Mouse (Mus musculus): ENCODE data around the gene Gm13124. TPM values are rescaled to one million over a fixed set of nuclear protein-coding genes. Genes with fewer than 3 reads are reported as not detected.
"Not testable (repeated sequence)": the region's sequence is repeated elsewhere in the genome, so short reads cannot be mapped to it uniquely, and the experiment has no call there.

Gm13124 gene
- not detected in 2 replicates for total RNA-seq (2014; fragmentation: Nextera tagmentation)
- total RNA-seq (2017): 0.16 TPM in 1 of 2 replicates, not detected in the other
- polyA plus RNA-seq (2012): not detected in 2 replicates

DNA sequence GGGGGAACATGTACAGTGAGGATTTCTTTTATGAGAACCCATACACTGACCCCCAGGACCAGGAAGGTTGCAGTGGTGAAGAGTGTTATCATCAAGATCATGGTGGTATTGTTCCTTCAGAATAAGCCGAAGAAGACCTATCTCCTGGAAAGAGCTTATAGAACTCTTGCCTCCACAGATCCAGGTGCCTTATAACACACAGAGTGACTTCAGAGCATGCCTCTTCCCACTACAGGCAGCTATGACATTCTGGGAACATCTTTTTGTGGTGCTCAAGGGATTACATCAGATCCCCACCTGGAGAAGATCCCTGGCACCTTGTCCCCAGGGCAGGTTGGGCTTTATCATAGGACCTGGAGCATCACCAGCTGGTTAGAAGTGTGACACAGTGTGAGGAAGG lies at the start of gene Gm13124:
Gene Gm13124, minus strand, starts transcription at position 101 of the 400 bp plus-strand sequence.
- Histone ChIP-seq H3K4me3 (ENCODE audit: low read depth, low read length) (no peak within 1 kb of the TSS), H3K9me3 (replicated peaks) (peaks cover 8% of the 10 kb centered on the region), H3K4me1 (ENCODE audit: insufficient read depth, low read depth, low read length) (no peaks in the 10 kb centered on the region), H3K27me3 (ENCODE audit: insufficient read depth, low read length) (no peaks in the 10 kb centered on the region), H3K36me3 (replicated peaks) (no peaks in the 10 kb centered on the region)
- ATAC-seq (ENCODE audit: extremely low read depth, insufficient number of reproducible peaks, low FRiP score, poor library complexity, severe bottlenecking): no peak
- TF ChIP-seq GATA2 (IDR thresholded peaks at IDR 0.05; ENCODE audit: borderline replicate concordance, low read depth, low read length) (no peak), CTCF (IDR thresholded peaks at IDR 0.05; ENCODE audit: low read depth, low read length) (no peak), GATA1 (IDR thresholded peaks at IDR 0.05; ENCODE audit: borderline replicate concordance, low read length) (no peak), TAL1 (conservative IDR thresholded peaks at IDR 0.05; ENCODE audit: low read depth, low read length) (no peak), POLR2AphosphoS5 (IDR thresholded peaks at IDR 0.05; ENCODE audit: insufficient replicate concordance, low read depth, low read length) (no peak)
- no peak for DNase-seq (ENCODE audit: low spot score)

DNA sequence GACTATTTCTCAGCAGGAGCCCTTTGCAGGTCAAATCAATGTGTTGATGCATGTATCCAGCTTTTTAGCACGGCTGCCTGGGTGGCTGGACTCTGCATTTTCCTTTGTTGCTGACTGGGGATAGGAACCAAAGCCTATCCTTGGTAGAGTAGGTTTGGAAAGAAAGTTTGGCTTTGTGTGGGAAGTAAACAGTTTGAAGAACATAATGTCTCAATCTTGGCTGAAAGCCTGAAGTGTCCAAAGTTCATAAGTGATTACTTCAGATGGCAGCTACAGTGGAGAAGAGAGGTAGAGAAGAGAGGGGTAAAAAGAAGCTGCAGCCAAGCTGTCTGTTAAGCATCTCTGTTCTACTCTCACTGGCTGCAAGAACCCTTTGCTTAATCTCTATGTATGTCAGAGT lies 49.7 kb upstream of the Gm13124 start:
- H3K4me1 ChIP-seq (ENCODE audit: insufficient read depth, low read depth, low read length): no peaks in the 10 kb centered on the region
- no peak for TF ChIP-seq GATA2 (IDR thresholded peaks at IDR 0.05; ENCODE audit: borderline replicate concordance, low read depth, low read length)
- no peak for TF ChIP-seq POLR2AphosphoS5 (IDR thresholded peaks at IDR 0.05; ENCODE audit: insufficient replicate concordance, low read depth, low read length)
- TF ChIP-seq TAL1 (conservative IDR thresholded peaks at IDR 0.05; ENCODE audit: low read depth, low read length): no peak
- TF ChIP-seq GATA1 (IDR thresholded peaks at IDR 0.05; ENCODE audit: borderline replicate concordance, low read length): no peak
- no peak for TF ChIP-seq CTCF (IDR thresholded peaks at IDR 0.05; ENCODE audit: low read depth, low read length)

DNA sequence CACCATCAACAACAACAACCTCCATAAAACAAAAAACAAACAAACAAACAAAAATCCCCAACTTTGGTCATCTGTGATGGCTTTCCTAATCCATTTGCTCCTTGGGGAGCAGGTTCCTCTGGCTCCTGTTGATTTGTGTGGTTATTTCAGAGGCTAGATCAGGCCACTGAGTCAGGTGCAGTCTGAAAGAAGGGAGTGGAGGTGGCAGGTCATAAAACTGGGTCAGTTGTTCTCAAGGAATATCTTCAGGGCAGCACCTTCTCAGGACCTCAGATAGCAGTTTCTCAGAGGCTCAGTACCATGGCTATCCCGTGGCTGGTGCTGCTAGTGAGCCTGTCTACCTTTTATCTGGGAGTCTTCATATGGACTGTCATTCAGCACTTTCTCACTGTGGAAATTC lies 48.5 kb upstream of the Gm13124 start, which contains the start of gene Aadacl4:
Gene Aadacl4, plus strand, starts transcription at position 301 of the 400 bp plus-strand sequence.
- peaks cover 5% of the 10 kb centered on the region; the same call in 1 of the 2 replicates for H3K9me3 ChIP-seq (replicated peaks)
- no peak within 1 kb of the TSS for H3K4me3 ChIP-seq (ENCODE audit: low read depth, low read length)
- DNase-seq (ENCODE audit: low spot score) (no peak), ATAC-seq (ENCODE audit: extremely low read depth, insufficient number of reproducible peaks, low FRiP score, poor library complexity, severe bottlenecking) (no peak)
- H3K4me1 ChIP-seq (ENCODE audit: insufficient read depth, low read depth, low read length): no peaks in the 10 kb centered on the region
- TF ChIP-seq TAL1 (conservative IDR thresholded peaks at IDR 0.05; ENCODE audit: low read depth, low read length) (no peak), GATA2 (IDR thresholded peaks at IDR 0.05; ENCODE audit: borderline replicate concordance, low read depth, low read length) (no peak), GATA1 (IDR thresholded peaks at IDR 0.05; ENCODE audit: borderline replicate concordance, low read length) (no peak), CTCF (IDR thresholded peaks at IDR 0.05; ENCODE audit: low read depth, low read length) (no peak), POLR2AphosphoS5 (IDR thresholded peaks at IDR 0.05; ENCODE audit: insufficient replicate concordance, low read depth, low read length) (no peak)
- H3K36me3 ChIP-seq (replicated peaks): no peaks in the 10 kb centered on the region
- H3K27me3 ChIP-seq (ENCODE audit: insufficient read depth, low read length): no peaks in the 10 kb centered on the region

More for the DNA sequence above, 49.7 kb upstream of the Gm13124 start:
- Histone ChIP-seq H3K9me3 (replicated peaks) (peaks cover 7% of the 10 kb centered on the region; the same call in 1 of the 2 replicates), H3K36me3 (replicated peaks) (no peaks in the 10 kb centered on the region), H3K27me3 (ENCODE audit: insufficient read depth, low read length) (no peaks in the 10 kb centered on the region), H3K4me3 (ENCODE audit: low read depth, low read length) (no peak overlapping the region)
- no peak for DNase-seq (ENCODE audit: low spot score)
- ATAC-seq (ENCODE audit: extremely low read depth, insufficient number of reproducible peaks, low FRiP score, poor library complexity, severe bottlenecking): no peak

DNA sequence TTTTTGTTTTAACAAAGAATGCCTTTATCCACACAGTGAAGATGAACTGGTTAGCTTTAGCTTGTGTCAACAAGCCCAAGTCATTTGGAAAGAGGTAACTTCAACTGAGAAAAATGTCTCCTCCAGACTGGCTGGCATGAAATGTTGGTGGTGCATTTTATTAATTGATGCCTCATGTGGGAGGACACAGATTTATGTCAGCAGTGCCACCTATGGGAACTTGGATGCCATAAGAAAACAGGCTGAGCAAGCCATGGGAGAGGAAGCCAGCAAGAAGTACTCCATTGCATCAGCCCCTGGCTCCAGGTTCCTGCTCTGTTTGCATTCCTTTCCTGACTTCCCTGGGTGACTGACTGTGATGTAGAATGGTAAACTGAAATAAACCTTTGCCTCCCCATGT lies 27.9 kb upstream of the Gm13124 start:
- Histone ChIP-seq H3K9me3 (replicated peaks) (no peaks in the 10 kb centered on the region; the same call in 1 of the 2 replicates), H3K36me3 (replicated peaks) (no peaks in the 10 kb centered on the region)

DNA sequence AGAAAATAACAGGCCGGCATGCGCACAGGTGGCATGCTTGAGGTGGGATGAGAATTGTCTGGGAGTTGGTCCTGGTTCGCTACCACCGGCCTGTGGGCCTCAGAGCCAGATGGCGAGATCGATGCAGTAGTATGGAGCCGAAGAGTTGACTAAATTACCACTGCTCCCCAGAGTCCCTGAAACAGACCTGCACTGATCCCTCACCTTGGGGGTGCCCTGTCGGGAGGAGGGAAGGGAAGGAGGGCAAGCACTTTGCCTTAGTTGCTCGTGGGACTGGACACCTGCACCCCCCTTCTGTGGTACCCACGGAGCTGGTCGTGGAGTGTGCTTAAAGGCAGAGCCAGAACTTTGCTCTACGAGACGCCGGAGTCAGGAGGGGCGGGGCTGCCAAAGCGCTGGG lies 21.3 kb upstream of the Gm13124 start:
- H3K4me3 ChIP-seq (ENCODE audit: low read depth, low read length); H3K4me1 ChIP-seq (ENCODE audit: insufficient read depth, low read depth, low read length); H3K36me3 ChIP-seq (replicated peaks); DNase-seq (ENCODE audit: low spot score); H3K9me3 ChIP-seq (replicated peaks); H3K27me3 ChIP-seq (ENCODE audit: insufficient read depth, low read length); ATAC-seq (ENCODE audit: extremely low read depth, insufficient number of reproducible peaks, low FRiP score, poor library complexity, severe bottlenecking): not testable (repeated sequence)

More for the DNA sequence above, 27.9 kb upstream of the Gm13124 start:
- H3K4me1 ChIP-seq (ENCODE audit: insufficient read depth, low read depth, low read length): no peaks in the 10 kb centered on the region
- TF ChIP-seq GATA2 (IDR thresholded peaks at IDR 0.05; ENCODE audit: borderline replicate concordance, low read depth, low read length) (no peak), TAL1 (conservative IDR thresholded peaks at IDR 0.05; ENCODE audit: low read depth, low read length) (no peak), CTCF (IDR thresholded peaks at IDR 0.05; ENCODE audit: low read depth, low read length) (no peak), POLR2AphosphoS5 (IDR thresholded peaks at IDR 0.05; ENCODE audit: insufficient replicate concordance, low read depth, low read length) (no peak), GATA1 (IDR thresholded peaks at IDR 0.05; ENCODE audit: borderline replicate concordance, low read length) (no peak)
- H3K27me3 ChIP-seq (ENCODE audit: insufficient read depth, low read length): no peaks in the 10 kb centered on the region
- no peak for DNase-seq (ENCODE audit: low spot score)
- H3K4me3 ChIP-seq (ENCODE audit: low read depth, low read length): no peak overlapping the region
- no peak for ATAC-seq (ENCODE audit: extremely low read depth, insufficient number of reproducible peaks, low FRiP score, poor library complexity, severe bottlenecking)

DNA sequence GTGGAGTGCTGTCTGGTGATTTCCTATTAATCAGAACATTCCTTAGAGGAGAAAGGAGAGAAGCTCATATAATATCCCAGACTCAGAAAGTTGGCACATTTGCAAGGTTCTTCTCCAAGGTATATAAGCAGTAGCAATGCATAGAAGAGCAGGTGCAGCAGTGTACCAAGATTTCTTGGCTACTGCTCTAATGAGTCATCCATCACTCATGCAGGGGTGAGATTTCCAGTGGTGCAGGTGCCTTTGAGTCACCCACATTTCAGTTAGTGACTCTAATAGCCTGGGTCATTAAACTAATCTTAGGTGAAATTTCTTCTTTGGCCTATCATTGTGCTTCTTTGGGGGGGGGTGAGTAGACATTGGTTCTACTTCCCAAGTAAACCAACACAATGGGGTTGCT lies 2.8 kb upstream of the Gm13124 start:
- Histone ChIP-seq H3K4me1 (ENCODE audit: insufficient read depth, low read depth, low read length) (no peaks in the 10 kb centered on the region), H3K27me3 (ENCODE audit: insufficient read depth, low read length) (no peaks in the 10 kb centered on the region), H3K36me3 (replicated peaks) (no peaks in the 10 kb centered on the region), H3K9me3 (replicated peaks) (peaks cover 4% of the 10 kb centered on the region; the same call in 1 of the 2 replicates), H3K4me3 (ENCODE audit: low read depth, low read length) (no peak overlapping the region)
- no peak for TF ChIP-seq POLR2AphosphoS5 (IDR thresholded peaks at IDR 0.05; ENCODE audit: insufficient replicate concordance, low read depth, low read length)
- TF ChIP-seq CTCF (IDR thresholded peaks at IDR 0.05; ENCODE audit: low read depth, low read length): no peak
- ATAC-seq (ENCODE audit: extremely low read depth, insufficient number of reproducible peaks, low FRiP score, poor library complexity, severe bottlenecking): no peak
- DNase-seq (ENCODE audit: low spot score): no peak

DNA sequence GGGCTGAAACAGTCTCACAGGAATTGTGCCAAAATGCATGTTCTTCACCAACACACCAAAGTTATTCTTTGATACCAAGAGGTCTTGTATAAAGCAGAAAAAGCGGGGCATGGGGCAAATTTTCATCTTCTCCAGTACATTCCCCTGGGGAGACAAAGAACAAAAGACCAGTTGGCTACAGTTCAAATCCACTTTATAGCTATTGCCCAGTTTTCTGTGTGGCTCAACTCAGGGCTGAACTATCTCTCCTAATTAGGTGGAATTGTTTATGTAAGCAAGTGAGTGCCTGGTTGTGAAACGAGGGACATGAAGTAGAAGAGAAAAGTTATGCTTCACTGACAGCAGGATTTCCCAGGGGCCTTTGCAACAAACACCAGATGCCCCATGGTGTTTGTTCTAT lies 3.7 kb downstream of the Gm13124 start:
- Histone ChIP-seq H3K36me3 (replicated peaks) (no peaks in the 10 kb centered on the region), H3K4me3 (ENCODE audit: low read depth, low read length) (no peak overlapping the region), H3K9me3 (replicated peaks) (peaks cover 9% of the 10 kb centered on the region), H3K27me3 (ENCODE audit: insufficient read depth, low read length) (no peaks in the 10 kb centered on the region), H3K4me1 (ENCODE audit: insufficient read depth, low read depth, low read length) (no peaks in the 10 kb centered on the region)
- DNase-seq (ENCODE audit: low spot score): no peak
- ATAC-seq (ENCODE audit: extremely low read depth, insufficient number of reproducible peaks, low FRiP score, poor library complexity, severe bottlenecking): no peak
- no peak for TF ChIP-seq TAL1 (conservative IDR thresholded peaks at IDR 0.05; ENCODE audit: low read depth, low read length)
- TF ChIP-seq GATA2 (IDR thresholded peaks at IDR 0.05; ENCODE audit: borderline replicate concordance, low read depth, low read length): no peak
- TF ChIP-seq CTCF (IDR thresholded peaks at IDR 0.05; ENCODE audit: low read depth, low read length): no peak
- TF ChIP-seq GATA1 (IDR thresholded peaks at IDR 0.05; ENCODE audit: borderline replicate concordance, low read length): no peak
- TF ChIP-seq POLR2AphosphoS5 (IDR thresholded peaks at IDR 0.05; ENCODE audit: insufficient replicate concordance, low read depth, low read length): no peak

Data from G1E (cell line).